In genomic region chr2:75208821-75209758, GRCm38 (mm10) we compare ENCODE assay signal across 8 mouse cellular contexts.
DNase-seq lines count a peak whose midpoint lies in the region; ATAC-seq lines count a peak whose summit lies in the region.

No protein-coding gene starts in this region.

- ATAC-seq in embryonic facial prominence, embryonic 11.5 days (replicated peaks; ENCODE audit: insufficient number of reproducible peaks, low FRiP score, low TSS enrichment, low read depth): no peak
- no peak for ATAC-seq in granulocyte monocyte progenitor cell, adult 5-6 weeks (replicated peaks; ENCODE audit: poor library complexity, severe bottlenecking)
- no peak for ATAC-seq in liver, embryonic 12.5 days

- no peak overlapping the region for H3K27ac ChIP-seq in embryonic facial prominence, embryonic 11.5 days (replicated peaks; ENCODE audit: low read depth, low read length)
- H3K27ac ChIP-seq in liver, embryonic 12.5 days: no peak overlapping the region

- H3K4me2 ChIP-seq in embryonic facial prominence, embryonic 11.5 days (ENCODE audit: low read depth, low read length): no peak overlapping the region
- H3K4me2 ChIP-seq in liver, embryonic 12.5 days: no peak overlapping the region

- no peak overlapping the region for H3K4me3 ChIP-seq in embryonic facial prominence, embryonic 11.5 days (ENCODE audit: low read depth, low read length)
- H3K4me3 ChIP-seq in liver, embryonic 12.5 days: no peak overlapping the region

- intact Hi-C loops in heart, postnatal 25 days (cut with DNase I): no loop called here

- no peak overlapping the region for H3K9ac ChIP-seq in embryonic facial prominence, embryonic 11.5 days (replicated peaks; ENCODE audit: low read length)
- H3K9ac ChIP-seq in liver, embryonic 12.5 days: no peak overlapping the region

- H3K27me3 ChIP-seq in embryonic facial prominence, embryonic 11.5 days (ENCODE audit: control insufficient read depth, insufficient read depth, low read length): no peaks in the 10 kb centered on the region
- no peaks in the 10 kb centered on the region for H3K27me3 ChIP-seq in liver, embryonic 12.5 days (replicated peaks)

- H3K9me3 ChIP-seq in embryonic facial prominence, embryonic 11.5 days (replicated peaks; ENCODE audit: control insufficient read depth, low read length): no peaks in the 10 kb centered on the region
- H3K9me3 ChIP-seq in liver, embryonic 12.5 days (replicated peaks): no peaks in the 10 kb centered on the region

- no peaks in the 10 kb centered on the region for H3K4me1 ChIP-seq in embryonic facial prominence, embryonic 11.5 days (ENCODE audit: control insufficient read depth, insufficient read depth, low read length)
- no peaks in the 10 kb centered on the region for H3K4me1 ChIP-seq in liver, embryonic 12.5 days

- DNase-seq in adrenal gland, postnatal 14 days: peak; percentile 8
- DNase-seq in adrenal gland, adult 8-10 months: no peak
- peak; percentile 54 for DNase-seq in embryonic facial prominence, embryonic 11.5 days (ENCODE audit: low spot score)
- peak; percentile 61 for DNase-seq in heart, postnatal 25 days (ENCODE audit: low spot score)
- peak; percentile 14 to 27 for DNase-seq in layer of hippocampus, adult 8-10 months (ENCODE audit: low spot score in 2 of 2)
- no peak for DNase-seq in urinary bladder, postnatal 10 days (ENCODE audit: low spot score)

- H3K36me3 ChIP-seq in embryonic facial prominence, embryonic 11.5 days (replicated peaks; ENCODE audit: control insufficient read depth, insufficient read depth, low read depth, low read length): no peaks in the 10 kb centered on the region
- no peaks in the 10 kb centered on the region for H3K36me3 ChIP-seq in liver, embryonic 12.5 days

- WGBS in embryonic facial prominence, embryonic 11.5 days: 52% methylated on average over 27 of the region's 27 CpGs
- 69% methylated on average over 27 of the region's 27 CpGs for WGBS in liver, embryonic 12.5 days (ENCODE audit: insufficient replicate concordance)

Comparison
In these comparisons a context has a peak if more than half of its experiments do, and no peak if none do; other contexts are left out.
1. DNase-seq: peak in adrenal gland, postnatal 14 days (single experiment), embryonic facial prominence, embryonic 11.5 days (single experiment), heart, postnatal 25 days (single experiment) and layer of hippocampus, adult 8-10 months (2 of 2); none in adrenal gland, adult 8-10 months (single experiment) and urinary bladder, postnatal 10 days (single experiment).